Mouse (Mus musculus) thymus, postnatal 0 days (tissue): ENCODE data around the gene Socs3. TPM values are rescaled to one million over a fixed set of nuclear protein-coding genes. Genes with fewer than 3 reads are reported as not detected.

Experiments used
- DNase-seq: peaks from one replicate; pipeline ENCODE4 v3.0.0-alpha.2; 2015; ENCODE audit warnings: low spot score
- polyA plus RNA-seq: library from polyadenylated mRNA; unstranded; fragments of >200 nt; fragmentation: Nextera tagmentation; extraction: Ambion mirVana; gene quantifications from 2 replicates; pipeline ENCODE4 v1.2.1, GENCODE M21; 2015

The Socs3 gene
- 25.8 and 26.7 TPM in 2 replicates for polyA plus RNA-seq

GRCm38 (mm10) chr11:117969945-117970872 lies at the start of gene Socs3:
Socs3 (minus strand) TSS chr11:117970047.
- peak; percentile 90 for DNase-seq

DNA sequence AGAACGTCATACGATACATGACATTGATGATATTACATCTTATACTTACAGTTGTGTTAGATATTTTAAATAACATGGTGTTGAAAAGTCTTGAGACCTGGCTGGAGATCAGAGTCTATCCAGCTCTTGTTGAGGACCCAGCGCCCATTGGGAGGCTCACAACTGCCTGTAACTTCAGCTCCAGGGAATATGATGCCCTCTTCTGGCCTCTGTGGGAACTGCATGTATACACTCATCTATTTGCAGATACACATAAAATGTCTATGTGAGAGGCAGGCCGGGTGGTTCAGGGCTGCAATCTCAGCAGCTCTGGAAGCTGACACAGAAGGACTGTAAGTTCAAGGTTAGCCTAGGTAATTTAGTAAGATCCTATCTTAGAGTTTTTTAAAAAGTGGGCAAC lies 48.5 kb upstream of the Socs3 start:
- peak; percentile 40 for DNase-seq

- DNase-seq = peak; percentile 69
These were observed 45.7 kb upstream of the Socs3 start for GRCm38 (mm10) chr11:118015381-118016145.

- DNase-seq = peak; percentile 75
These were observed 44.6 kb upstream of the Socs3 start for GRCm38 (mm10) chr11:118014391-118014995.

- no peak for DNase-seq
These were observed 43.5 kb upstream of the Socs3 start for GRCm38 (mm10) chr11:118013339-118013738.

DNA sequence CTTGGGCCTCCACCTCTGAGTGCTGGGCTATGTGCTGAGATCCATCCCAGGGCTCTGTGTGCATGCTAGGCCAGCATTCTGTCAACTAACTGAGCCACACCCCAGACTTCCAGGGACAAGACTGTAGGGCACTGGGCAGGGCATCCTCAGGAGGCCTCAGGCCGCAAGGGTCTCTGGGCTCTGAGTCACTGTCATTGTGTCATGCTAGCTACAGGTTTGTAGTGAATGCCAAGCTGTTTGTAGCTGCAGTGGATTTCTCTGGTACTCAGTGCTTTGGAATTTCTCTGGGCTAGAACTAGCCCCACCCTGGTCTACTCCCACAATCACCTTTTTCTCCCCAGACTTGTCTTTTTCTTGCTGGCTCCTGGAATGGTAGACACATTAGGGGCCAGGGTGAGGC lies 42.7 kb upstream of the Socs3 start:
- no peak for DNase-seq

- no peak for DNase-seq
These were observed 40.2 kb upstream of the Socs3 start for GRCm38 (mm10) chr11:118009865-118010571.

- DNase-seq = no peak
These were observed 39.0 kb upstream of the Socs3 start for GRCm38 (mm10) chr11:118008843-118009242.

GRCm38 (mm10) chr11:118008144-118008805 lies 38.4 kb upstream of the Socs3 start:
- no peak for DNase-seq

DNA sequence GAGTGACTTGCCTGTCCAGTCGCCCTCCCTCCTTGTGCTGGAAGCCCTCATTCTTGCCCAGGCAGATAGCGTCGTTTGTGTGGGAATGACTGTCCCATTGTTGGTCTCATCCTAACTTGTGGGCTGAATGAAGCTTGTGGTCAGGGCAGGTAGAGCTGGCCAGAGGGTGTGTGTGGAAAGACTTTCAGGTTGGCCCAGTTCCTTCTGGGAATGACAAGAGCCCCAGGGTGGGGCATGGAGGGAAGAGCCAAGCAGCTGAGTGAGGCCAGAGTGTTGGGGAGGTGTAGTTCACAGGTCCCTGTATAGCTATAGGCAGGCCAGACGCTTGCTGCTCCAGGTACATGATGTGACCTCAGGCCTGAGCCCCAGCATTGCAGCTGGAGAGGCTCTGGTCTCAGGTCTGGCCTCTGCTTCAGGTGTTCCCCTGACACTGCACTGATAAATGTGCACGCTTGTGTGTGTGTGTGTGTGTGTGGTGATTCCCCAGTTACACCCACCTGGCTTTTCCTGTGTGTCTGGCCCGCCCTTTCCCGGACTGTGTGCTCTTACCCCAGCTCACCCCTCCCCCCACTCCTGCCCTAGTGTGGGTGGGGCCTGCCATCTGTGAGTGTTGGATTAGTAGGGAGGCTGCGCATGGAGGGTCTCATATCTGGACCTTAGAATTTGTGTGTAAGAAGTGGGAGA lies 37.8 kb upstream of the Socs3 start:
- no peak for DNase-seq

DNA sequence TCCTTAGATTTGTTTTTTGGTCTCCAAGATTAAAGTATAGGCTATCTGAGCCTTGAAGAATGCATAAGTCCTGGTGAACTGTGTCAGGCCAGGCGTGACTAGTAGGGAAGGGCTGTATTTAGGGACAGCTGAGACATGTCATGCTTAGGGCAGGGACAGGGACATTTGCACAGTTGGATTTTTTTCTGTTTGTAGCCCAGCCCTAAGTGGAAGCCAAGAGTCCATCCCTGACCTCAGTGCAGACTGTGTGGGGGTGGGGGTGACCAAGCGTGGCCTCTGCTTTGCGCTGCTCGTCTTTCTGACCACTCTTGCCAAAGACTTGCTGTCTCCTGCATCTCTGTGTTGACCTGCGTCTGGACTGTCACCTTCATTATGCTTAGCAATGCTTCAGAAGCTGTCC lies 34.4 kb upstream of the Socs3 start:
- DNase-seq = no peak

DNA sequence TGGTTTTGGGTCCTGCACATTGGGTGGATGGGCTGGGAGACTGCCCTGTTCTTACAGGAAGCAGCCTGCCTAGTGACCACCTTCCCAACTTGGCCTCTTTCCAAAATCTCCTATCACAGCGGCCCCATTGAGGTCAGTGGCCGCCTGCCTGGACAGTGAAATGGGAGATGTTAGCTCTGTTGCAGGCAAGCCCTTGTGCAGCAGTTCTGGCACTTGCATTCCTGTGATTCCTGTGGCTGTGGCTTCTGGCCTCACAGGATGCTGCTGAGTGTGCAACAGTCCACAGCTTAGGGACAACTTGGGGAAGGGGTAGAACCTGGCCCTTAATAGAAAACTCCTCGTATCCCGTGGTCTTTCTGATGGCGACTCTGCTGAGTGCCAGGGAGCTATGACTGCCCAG lies 33.9 kb upstream of the Socs3 start:
- no peak for DNase-seq

DNA sequence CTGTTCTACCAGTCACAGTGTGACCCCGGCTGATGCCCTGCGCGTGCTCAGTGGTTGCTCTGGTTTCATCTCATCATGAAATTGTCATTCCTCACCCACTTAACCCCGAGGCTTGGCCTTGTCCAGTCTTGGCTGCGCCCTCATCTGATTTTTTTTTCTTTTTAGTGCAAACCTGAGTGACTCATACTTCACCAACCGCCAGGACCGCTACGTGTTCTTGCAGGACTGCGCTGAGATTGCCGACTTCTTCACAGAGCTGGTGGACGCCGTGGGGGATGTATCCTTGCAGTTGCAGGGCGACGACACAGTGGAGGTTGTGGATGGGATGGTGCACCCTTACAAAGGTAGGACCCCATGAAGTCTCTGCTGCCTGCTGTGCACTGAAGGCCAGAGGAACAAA lies 33.3 kb upstream of the Socs3 start:
- no peak for DNase-seq

GRCm38 (mm10) chr11:118000565-118001215 lies 30.8 kb upstream of the Socs3 start:
- no peak for DNase-seq

DNA sequence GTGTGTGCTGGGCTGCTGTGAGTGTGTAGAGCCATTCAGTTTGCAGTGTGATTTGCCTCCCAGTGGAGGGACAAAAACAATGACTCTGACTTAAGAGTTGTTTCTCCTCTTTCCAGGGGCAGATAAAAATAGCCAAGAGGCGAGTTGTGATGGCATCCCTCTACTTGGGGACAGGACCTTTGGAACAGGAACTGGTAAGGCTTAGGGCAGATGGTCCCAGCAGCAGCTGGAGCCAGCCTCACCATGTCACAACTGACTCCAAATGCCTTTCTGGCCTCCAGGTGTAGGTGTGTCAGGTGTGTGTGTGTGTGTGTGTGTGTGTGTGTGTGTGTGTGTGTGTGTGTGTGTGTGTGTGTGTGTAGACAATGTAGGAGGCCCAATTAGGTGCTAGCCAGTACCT lies 30.2 kb upstream of the Socs3 start:
- DNase-seq = no peak

- DNase-seq = no peak
These were observed 29.6 kb upstream of the Socs3 start for GRCm38 (mm10) chr11:117999260-117999934.

GRCm38 (mm10) chr11:117998356-117998755 lies 28.5 kb upstream of the Socs3 start:
- no peak for DNase-seq

GRCm38 (mm10) chr11:117997085-117997484 lies 27.2 kb upstream of the Socs3 start:
- no peak for DNase-seq

- DNase-seq = no peak
These were observed 26.2 kb upstream of the Socs3 start for GRCm38 (mm10) chr11:117996066-117996465.
